Mouse (Mus musculus) spleen, adult 2 months (tissue): ENCODE data around the gene Dnah11.

Experiments used
- CTCF ChIP-seq: fragments of 200-500 bp; IDR thresholded peaks from 2 replicates; pipeline ENCODE4 v1.5.1; 2011; ENCODE audit warnings: mild to moderate bottlenecking, inconsistent platforms; ENCODE audit not compliant: insufficient read depth, insufficient read length, insufficient replicate concordance; ENCODE audit errors: extremely low read depth
- POLR2A ChIP-seq: fragments of 200-500 bp; IDR thresholded peaks from 2 replicates; pipeline ENCODE4 v1.6.1; 2011; ENCODE audit warnings: low read depth, low read length, inconsistent platforms

DNA sequence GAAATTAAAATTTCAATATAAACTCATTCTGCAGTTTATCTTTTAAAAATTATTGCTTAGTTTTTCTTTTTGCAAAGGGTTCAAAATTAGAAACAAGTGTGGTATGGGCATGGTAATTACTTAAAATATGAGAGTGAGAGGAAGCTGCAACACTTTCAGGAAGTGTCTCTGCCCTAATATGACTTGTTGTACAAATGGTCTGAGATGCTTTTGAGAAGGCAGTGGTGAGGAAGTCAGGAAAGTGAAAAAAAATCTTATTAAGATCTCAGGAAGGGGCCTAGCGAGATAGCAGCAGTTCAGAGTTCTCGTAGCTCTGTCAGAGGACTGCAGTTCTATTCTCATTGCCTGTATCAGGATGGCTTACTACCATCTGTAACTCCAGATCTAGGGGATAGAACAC, 13.3 kb upstream of the Dnah11 start:
- TF ChIP-seq CTCF, result no peak
- TF ChIP-seq POLR2A, result no peak
